Mouse (Mus musculus) C2C12 (cell line): ENCODE results near the gene Cpm. TPM values are rescaled to one million over a fixed set of nuclear protein-coding genes. Genes with fewer than 3 reads are reported as not detected.

Source experiments
- H3K27me3 ChIP-seq: one replicate; pipeline ENCODE4 v1.6.1; 2011; ENCODE audit not compliant: control insufficient read depth, insufficient read depth, insufficient read length
- H3K36me3 ChIP-seq: one replicate; pipeline ENCODE4 v1.6.1; 2011; ENCODE audit not compliant: control insufficient read depth, insufficient read depth
- H3K4me3 ChIP-seq: one replicate; pipeline ENCODE4 v1.5.1; 2011; ENCODE audit warnings: mild to moderate bottlenecking, control low read depth; ENCODE audit not compliant: poor library complexity, insufficient read depth, severe bottlenecking
- H3K79me2 ChIP-seq: one replicate; pipeline ENCODE4 v1.6.1; 2011; ENCODE audit not compliant: control insufficient read depth, insufficient read depth
- H3K79me3 ChIP-seq: one replicate; pipeline ENCODE4 v1.6.1; 2011; ENCODE audit warnings: low read depth, control low read depth
- H3ac ChIP-seq: one replicate; pipeline ENCODE3; 2011; ENCODE audit warnings: low read depth; ENCODE audit not compliant: control insufficient read depth, insufficient read length
- CEBPB ChIP-seq: IDR thresholded peaks from one replicate; pipeline ENCODE4 v1.6.1; 2011; ENCODE audit warnings: low read depth, mild to moderate bottlenecking, control low read depth, moderate library complexity
- CTCF ChIP-seq: IDR thresholded peaks from one replicate; pipeline ENCODE4 v1.5.1; 2011; ENCODE audit not compliant: control insufficient read depth, insufficient read depth, insufficient read length
- FOSL1 ChIP-seq: IDR thresholded peaks from one replicate; pipeline ENCODE4 v1.8.0; 2011; ENCODE audit warnings: mild to moderate bottlenecking, low read length; ENCODE audit not compliant: poor library complexity, insufficient read depth, severe bottlenecking
- MAX ChIP-seq: IDR thresholded peaks from one replicate; pipeline ENCODE4 v1.6.1; 2011; ENCODE audit warnings: mild to moderate bottlenecking, control low read depth
- MYOD1 ChIP-seq: IDR thresholded peaks from one replicate; pipeline ENCODE4 v1.6.1; 2011; ENCODE audit warnings: low read depth; ENCODE audit not compliant: control insufficient read depth, insufficient read length
- MYOG ChIP-seq: IDR thresholded peaks from one replicate; pipeline ENCODE4 v1.6.1; 2011; ENCODE audit not compliant: control insufficient read depth, insufficient read length; ENCODE audit errors: extremely low read depth
- USF1 ChIP-seq: IDR thresholded peaks from one replicate; pipeline ENCODE4 v1.6.1; 2011; ENCODE audit warnings: low read depth, mild to moderate bottlenecking, control low read depth, moderate library complexity
- polyA plus RNA-seq: library from polyadenylated mRNA; unstranded; fragments of >200 nt; fragmentation: generic; extraction: Trizol; gene quantifications from one replicate; pipeline ENCODE4 v1.2.1, GENCODE M21; 2012; ENCODE audit warnings: missing spikeins

Gene Cpm
- polyA plus RNA-seq, 1 experiment = 0.06 TPM

DNA sequence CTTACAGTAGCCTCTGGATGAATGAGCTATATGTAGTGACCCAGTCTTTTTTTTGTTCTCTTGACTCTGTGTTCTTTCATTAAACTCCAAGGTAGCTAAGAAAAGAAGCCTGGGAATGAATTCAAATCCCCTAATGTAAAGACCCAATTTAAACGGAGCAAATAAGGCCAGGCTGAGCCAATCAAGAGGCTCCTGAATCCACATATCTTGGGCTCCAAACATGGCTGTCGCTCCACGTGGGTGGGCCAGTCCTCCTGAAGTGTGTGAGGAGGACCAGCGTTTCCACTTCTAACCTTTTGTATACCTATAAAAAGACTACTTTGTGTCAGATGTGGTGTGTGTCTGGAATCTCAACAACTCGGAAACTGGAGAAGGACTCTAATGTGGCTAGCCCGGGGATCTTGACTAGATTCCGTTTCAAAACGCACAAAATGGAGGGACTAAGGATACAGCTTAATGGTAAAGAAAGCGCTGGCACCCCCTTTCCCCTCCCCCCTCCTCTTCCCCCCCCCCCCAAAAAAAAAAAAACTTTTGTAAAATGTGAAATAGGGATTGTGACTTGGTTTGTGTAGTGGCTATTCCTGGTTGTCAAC, 98.3 kb downstream of the Cpm start:
- Histone ChIP-seq H3K79me3 (no peaks in the 10 kb centered on the region), H3ac (no peak overlapping the region), H3K4me3 (no peak overlapping the region), H3K27me3 (no peaks in the 10 kb centered on the region), H3K79me2 (no peaks in the 10 kb centered on the region), H3K36me3 (no peaks in the 10 kb centered on the region)
- TF ChIP-seq CEBPB = no peak

DNA sequence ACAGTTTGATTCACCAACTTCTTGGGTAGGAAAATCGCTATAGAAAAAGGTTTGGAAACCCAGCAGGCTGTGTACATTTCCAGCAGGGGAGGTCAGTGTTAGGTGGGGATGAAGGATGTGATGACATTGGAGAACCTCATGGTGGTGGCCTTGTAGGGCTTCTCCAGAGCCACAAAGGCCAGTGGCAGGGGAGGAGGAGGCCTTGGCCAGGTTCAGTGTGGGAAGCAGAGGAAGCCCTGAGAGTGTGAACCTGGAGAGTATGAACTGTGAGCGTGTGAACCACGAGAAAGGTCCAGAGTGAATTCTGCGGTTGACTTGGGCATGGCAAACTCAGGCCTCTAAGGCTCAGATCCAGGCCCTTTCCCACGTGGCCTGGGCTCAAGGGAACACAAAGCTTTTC, 99.3 kb downstream of the Cpm start:
- Histone ChIP-seq H3K27me3 (no peaks in the 10 kb centered on the region), H3K36me3 (no peaks in the 10 kb centered on the region), H3K79me2 (no peaks in the 10 kb centered on the region), H3K4me3 (no peak overlapping the region), H3ac (no peak overlapping the region), H3K79me3 (no peaks in the 10 kb centered on the region)
- TF ChIP-seq FOSL1 (no peak), USF1 (no peak), CEBPB (no peak), MYOD1 (no peak), CTCF (no peak), MAX (no peak), MYOG (no peak)

DNA sequence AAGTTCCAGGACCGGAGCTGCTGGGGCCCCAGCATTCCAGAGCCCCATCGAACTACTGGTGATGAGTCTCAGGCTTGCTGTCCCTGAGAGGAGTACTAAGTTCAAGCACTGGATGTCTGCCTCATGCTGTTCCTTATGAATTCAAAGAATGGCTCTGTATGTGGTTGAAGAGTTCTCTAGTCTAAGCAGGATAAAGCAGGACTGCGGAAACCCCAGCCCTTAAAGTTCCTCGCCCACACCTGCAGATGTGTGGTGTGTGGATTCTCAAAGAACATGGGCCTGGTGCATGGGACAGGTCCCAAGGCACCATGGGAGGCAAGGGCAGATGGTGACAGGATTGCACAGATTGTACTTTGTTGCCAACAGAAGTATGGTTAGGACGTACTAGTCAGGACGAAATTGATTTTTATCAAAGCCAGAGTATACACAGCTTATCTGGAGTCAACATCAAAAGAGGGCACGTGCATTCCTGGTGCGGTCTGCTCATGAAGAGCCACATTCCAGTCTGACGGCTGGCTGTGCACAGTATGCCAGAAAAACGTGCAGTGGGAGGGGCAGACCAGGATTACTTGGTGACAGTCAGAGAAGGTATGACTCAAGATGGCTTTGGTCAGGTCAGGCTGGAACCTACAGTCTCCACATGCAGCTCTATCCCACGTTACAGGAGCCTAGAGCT, 100.0 kb downstream of the Cpm start:
- TF ChIP-seq MAX (no peak), USF1 (no peak), MYOG (no peak), CTCF (no peak), MYOD1 (no peak), FOSL1 (no peak), CEBPB (no peak)

DNA sequence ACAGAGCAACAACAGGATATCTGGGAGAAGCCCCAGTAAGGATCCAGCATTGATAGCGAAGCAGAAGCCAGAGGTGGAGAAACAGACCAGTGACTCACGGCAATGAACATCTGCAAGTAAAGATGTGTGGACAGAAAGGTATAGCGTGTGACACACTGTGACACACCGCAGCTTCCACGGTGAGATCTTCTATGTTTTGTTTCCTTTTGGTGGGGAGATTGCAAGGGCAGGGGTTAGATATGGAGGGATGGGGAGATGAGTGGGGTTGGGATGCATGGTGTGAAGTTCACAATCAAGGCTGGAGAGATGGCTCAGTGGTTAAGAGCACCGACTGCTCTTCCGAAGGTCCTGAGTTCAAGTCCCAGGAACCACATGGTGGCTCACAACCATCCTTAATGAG, 100.8 kb downstream of the Cpm start:
- no peak overlapping the region for H3K4me3 ChIP-seq
- H3K79me2 ChIP-seq = no peaks in the 10 kb centered on the region
- TF ChIP-seq MYOG = no peak
- H3K79me3 ChIP-seq = no peaks in the 10 kb centered on the region
- H3K27me3 ChIP-seq = no peaks in the 10 kb centered on the region
- no peaks in the 10 kb centered on the region for H3K36me3 ChIP-seq
- no peak overlapping the region for H3ac ChIP-seq

More for the DNA sequence above, 100.0 kb downstream of the Cpm start:
- no peaks in the 10 kb centered on the region for H3K79me2 ChIP-seq
- no peaks in the 10 kb centered on the region for H3K36me3 ChIP-seq
- no peaks in the 10 kb centered on the region for H3K79me3 ChIP-seq
- H3ac ChIP-seq = no peak overlapping the region
- no peak overlapping the region for H3K4me3 ChIP-seq
- no peaks in the 10 kb centered on the region for H3K27me3 ChIP-seq

DNA sequence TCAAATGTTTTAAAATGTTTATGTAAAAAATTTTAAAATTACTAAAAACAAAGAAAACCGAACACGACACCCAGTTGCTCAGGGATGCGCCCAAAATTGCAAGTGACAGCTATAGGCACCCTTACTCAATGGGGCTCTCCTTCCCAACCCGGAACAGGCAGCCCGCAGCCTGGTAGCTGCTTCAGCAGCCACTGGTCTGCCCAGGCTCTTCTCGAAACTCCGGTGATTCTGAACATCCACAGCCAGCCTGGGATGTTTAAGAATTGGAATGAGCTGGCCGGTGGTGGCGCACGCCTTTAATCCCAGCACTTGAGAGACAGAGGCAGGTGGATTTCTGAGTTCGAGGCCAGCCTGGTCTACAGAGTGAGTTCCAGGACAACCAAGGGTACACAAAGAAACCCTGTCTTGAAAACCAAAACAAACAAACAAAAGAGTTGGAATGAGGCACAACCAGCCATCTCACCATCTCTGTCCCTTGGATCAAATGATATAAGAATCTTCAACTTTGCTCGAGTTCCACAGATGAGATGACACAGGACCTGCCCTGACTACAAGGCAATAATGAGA, 101.4 kb downstream of the Cpm start:
- H3ac ChIP-seq = no peak overlapping the region
- H3K79me2 ChIP-seq = no peaks in the 10 kb centered on the region
- TF ChIP-seq FOSL1 (no peak), MYOD1 (no peak), CTCF (no peak), MAX (no peak)
- no peaks in the 10 kb centered on the region for H3K36me3 ChIP-seq
- no peaks in the 10 kb centered on the region for H3K27me3 ChIP-seq
- no peak overlapping the region for H3K4me3 ChIP-seq
- H3K79me3 ChIP-seq = no peaks in the 10 kb centered on the region
